Mouse (Mus musculus) midbrain, postnatal 0 days (tissue): ENCODE measurements at regions not wholly inside any gene's neighbourhood (a gene's known extent, or its start where the extent isn't known, plus 50 kb on each side); places are given as distances from the start of the nearest gene placed in this dataset.

Source experiments
- ATAC-seq: fragments of 200-750 bp; cut with Nextera tagmentation; 2 replicates; pipeline ENCODE4 v1.8.0; 2017; ENCODE audit warnings: moderate number of reproducible peaks, mild to moderate bottlenecking, moderate TSS enrichment, moderate library complexity; ENCODE audit not compliant: low FRiP score
- DNase-seq: peaks from one replicate; pipeline ENCODE4 v3.0.0-alpha.2; 2015; ENCODE audit warnings: low spot score
- H3K27ac ChIP-seq: fragments of 300-500 bp; sonication (generic); 2 replicates; pipeline ENCODE4 v1.5.1; 2014; ENCODE audit warnings: low read depth, mild to moderate bottlenecking, low read length, mixed read lengths
- H3K27me3 ChIP-seq: fragments of 300-500 bp; sonication (generic); 2 replicates; pipeline ENCODE4 v1.6.1; 2014; ENCODE audit warnings: low read length, control low read depth, mixed read lengths; ENCODE audit not compliant: insufficient read depth
- H3K36me3 ChIP-seq: fragments of 300-500 bp; sonication (generic); 2 replicates; pipeline ENCODE4 v1.6.1; 2014; ENCODE audit warnings: low read length, control low read depth, mixed read lengths; ENCODE audit not compliant: insufficient read depth
- H3K4me1 ChIP-seq: fragments of 300-500 bp; sonication (generic); 2 replicates; pipeline ENCODE4 v1.6.1; 2014; ENCODE audit warnings: mild to moderate bottlenecking, control low read depth, antibody characterized with exemption, low read length, mixed read lengths; ENCODE audit not compliant: insufficient read depth
- H3K4me2 ChIP-seq: fragments of 300-500 bp; sonication (generic); 2 replicates; pipeline ENCODE4 v1.6.1; 2014; ENCODE audit warnings: low read depth, mild to moderate bottlenecking, low read length, mixed read lengths; ENCODE audit not compliant: poor library complexity, severe bottlenecking
- H3K4me3 ChIP-seq: fragments of 300-500 bp; sonication (generic); 2 replicates; pipeline ENCODE4 v1.5.1; 2014; ENCODE audit warnings: low read depth, mild to moderate bottlenecking, low read length, moderate library complexity
- H3K9ac ChIP-seq: fragments of 300-500 bp; sonication (generic); replicated peaks from 2 replicates; pipeline ENCODE4 v1.6.1; 2014; ENCODE audit warnings: mild to moderate bottlenecking, low read length, moderate library complexity, mixed read lengths; ENCODE audit not compliant: poor library complexity, severe bottlenecking
- H3K9me3 ChIP-seq: fragments of 300-500 bp; sonication (generic); 2 replicates; pipeline ENCODE4 v1.6.1; 2016; ENCODE audit warnings: low read length, control low read depth
- CTCF ChIP-seq: IDR thresholded peaks from 2 replicates; pipeline ENCODE4 v1.5.1; 2016; ENCODE audit warnings: antibody characterized with exemption, mild to moderate bottlenecking
- WGBS: fragments of 180-500 bp; shearing (Covaris S2); extraction: QIAGEN DNeasy Blood & Tissue Kit; methylation state at CpG from one replicate; pipeline ENCODE4 v1.1.7; 2014; 5-methylcytosine and 5-hydroxymethylcytosine counted together

- TF ChIP-seq CTCF, result no peak
- Histone ChIP-seq H3K36me3 (no peaks in the 10 kb centered on the region), H3K9ac (no peak overlapping the region), H3K4me1 (peaks cover 11% of the 10 kb centered on the region; the same call in 1 of the 2 replicates), H3K4me2 (no peak overlapping the region), H3K27ac (no peak overlapping the region), H3K27me3 (no peaks in the 10 kb centered on the region), H3K9me3 (no peaks in the 10 kb centered on the region), H3K4me3 (no peak overlapping the region)
- ATAC-seq (no peak), DNase-seq (no peak)
- 84% methylated on average over 4 of the region's 4 CpGs for WGBS
Observed at GRCm38 (mm10) chr1:185096741-185097140, 97.4 kb upstream of the Mark1 start.

- H3K36me3 ChIP-seq, result no peaks in the 10 kb centered on the region
- H3K9me3 ChIP-seq, result no peaks in the 10 kb centered on the region
- TF ChIP-seq CTCF, result no peak
- no peak for DNase-seq
- H3K27me3 ChIP-seq, result no peaks in the 10 kb centered on the region
- H3K9ac ChIP-seq, result no peak overlapping the region
- no peaks in the 10 kb centered on the region for H3K4me1 ChIP-seq
- H3K4me2 ChIP-seq, result no peak overlapping the region
- no peak overlapping the region for H3K4me3 ChIP-seq
- no peak overlapping the region for H3K27ac ChIP-seq
- no peak for ATAC-seq
- 92% methylated on average over 5 of the region's 5 CpGs for WGBS
Observed at GRCm38 (mm10) chr1:185092757-185093156, 93.4 kb upstream of the Mark1 start.

- H3K4me3 ChIP-seq, result no peak overlapping the region
- H3K4me2 ChIP-seq, result no peak overlapping the region
- H3K36me3 ChIP-seq, result no peaks in the 10 kb centered on the region
- H3K4me1 ChIP-seq, result no peaks in the 10 kb centered on the region
- DNase-seq (no peak), ATAC-seq (no peak)
- H3K9me3 ChIP-seq, result no peaks in the 10 kb centered on the region
- H3K27me3 ChIP-seq, result no peaks in the 10 kb centered on the region
- WGBS, result 57% methylated on average over 21 of the region's 21 CpGs
- TF ChIP-seq CTCF, result no peak
- H3K27ac ChIP-seq, result no peak overlapping the region
- no peak overlapping the region for H3K9ac ChIP-seq
Observed at GRCm38 (mm10) chr1:185091816-185092558, 92.6 kb upstream of the Mark1 start.

- Histone ChIP-seq H3K9me3 (no peaks in the 10 kb centered on the region), H3K4me1 (no peaks in the 10 kb centered on the region), H3K27ac (no peak overlapping the region), H3K27me3 (no peaks in the 10 kb centered on the region), H3K9ac (no peak overlapping the region), H3K4me2 (no peak overlapping the region), H3K4me3 (no peak overlapping the region), H3K36me3 (no peaks in the 10 kb centered on the region)
- DNase-seq (no peak), ATAC-seq (no peak)
- TF ChIP-seq CTCF, result no peak
- 96% methylated on average over 2 of the region's 2 CpGs for WGBS
Observed at GRCm38 (mm10) chr1:185089196-185089595, 89.8 kb upstream of the Mark1 start.

- H3K27ac ChIP-seq, result no peak overlapping the region
- H3K27me3 ChIP-seq, result no peaks in the 10 kb centered on the region
- no peak overlapping the region for H3K9ac ChIP-seq
- H3K4me1 ChIP-seq, result no peaks in the 10 kb centered on the region
- DNase-seq (no peak), ATAC-seq (no peak)
- no peaks in the 10 kb centered on the region for H3K9me3 ChIP-seq
- H3K36me3 ChIP-seq, result no peaks in the 10 kb centered on the region
- no peak overlapping the region for H3K4me3 ChIP-seq
- TF ChIP-seq CTCF, result no peak
- H3K4me2 ChIP-seq, result no peak overlapping the region
- WGBS, result 79% methylated on average over 5 of the region's 5 CpGs
Observed at GRCm38 (mm10) chr1:185083191-185083590, 83.8 kb upstream of the Mark1 start.

- Histone ChIP-seq H3K4me2 (no peak overlapping the region), H3K9me3 (no peaks in the 10 kb centered on the region), H3K9ac (no peak overlapping the region), H3K27ac (no peak overlapping the region), H3K36me3 (no peaks in the 10 kb centered on the region), H3K4me1 (no peaks in the 10 kb centered on the region), H3K27me3 (no peaks in the 10 kb centered on the region), H3K4me3 (no peak overlapping the region)
- 19% methylated on average over 3 of the region's 3 CpGs for WGBS
- no peak for DNase-seq
- ATAC-seq, result no peak
- no peak for TF ChIP-seq CTCF
Observed at GRCm38 (mm10) chr1:185080118-185080517, 80.7 kb upstream of the Mark1 start.
